Mouse (Mus musculus): Measurements from ENCODE around the gene Gc.

- TF ChIP-seq GATA1 (IDR thresholded peaks at IDR 0.05; ENCODE audit: low read length): no peak
- no peak for TF ChIP-seq TAL1 (IDR thresholded peaks at IDR 0.05; ENCODE audit: low read length)
These were observed 52.6 kb downstream of the Gc start for GRCm38 (mm10) chr5:89405132-89405531.
